Mouse (Mus musculus) intestine, embryonic 15.5 days (tissue): ENCODE measurements around the gene Rcor3. TPM values are rescaled to one million over a fixed set of nuclear protein-coding genes. Genes with fewer than 3 reads are reported as not detected.
A peak's percentile ranks its signal among the peaks of the same experiment; 100 is the strongest.

Experiments used
- ATAC-seq: fragments of 200-750 bp; cut with Nextera tagmentation; 2 replicates; pipeline ENCODE4 v1.8.0; 2017; ENCODE audit warnings: moderate TSS enrichment, moderate library complexity
- H3K27ac ChIP-seq: fragments of 300-500 bp; sonication (generic); 2 replicates; pipeline ENCODE4 v1.5.1; 2015; ENCODE audit warnings: mild to moderate bottlenecking, inconsistent platforms
- H3K27me3 ChIP-seq: fragments of 300-500 bp; sonication (generic); replicated peaks from 2 replicates; pipeline ENCODE4 v1.6.1; 2015; ENCODE audit warnings: inconsistent platforms
- H3K36me3 ChIP-seq: fragments of 300-500 bp; sonication (generic); 2 replicates; pipeline ENCODE4 v1.6.1; 2015; ENCODE audit warnings: inconsistent platforms
- H3K4me1 ChIP-seq: fragments of 300-500 bp; sonication (generic); replicated peaks from 2 replicates; pipeline ENCODE4 v1.6.1; 2015; ENCODE audit warnings: inconsistent platforms
- H3K4me2 ChIP-seq: fragments of 300-500 bp; sonication (generic); replicated peaks from 2 replicates; pipeline ENCODE4 v1.6.1; 2015; ENCODE audit warnings: mild to moderate bottlenecking, inconsistent platforms
- H3K4me3 ChIP-seq: fragments of 300-500 bp; sonication (generic); replicated peaks from 2 replicates; pipeline ENCODE4 v1.5.1; 2015; ENCODE audit warnings: inconsistent platforms
- H3K9ac ChIP-seq: fragments of 300-500 bp; sonication (generic); 2 replicates; pipeline ENCODE4 v1.6.1; 2015; ENCODE audit warnings: inconsistent platforms
- H3K9me3 ChIP-seq: fragments of 300-500 bp; sonication (generic); 2 replicates; pipeline ENCODE4 v1.6.1; 2016; ENCODE audit warnings: inconsistent platforms
- WGBS: fragments of 180-500 bp; shearing (Covaris S2); methylation state at CpG from one replicate; pipeline ENCODE4 v1.1.7; 2015; 5-methylcytosine and 5-hydroxymethylcytosine counted together
- polyA plus RNA-seq: library from polyadenylated mRNA; unstranded; fragments of >200 nt; fragmentation: Nextera tagmentation; extraction: Ambion mirVana; gene quantifications from 2 replicates; pipeline ENCODE4 v1.2.1, GENCODE M21; 2015

The Rcor3 gene
- polyA plus RNA-seq, 1 experiment from 2014 or later: 21.4 TPM

DNA sequence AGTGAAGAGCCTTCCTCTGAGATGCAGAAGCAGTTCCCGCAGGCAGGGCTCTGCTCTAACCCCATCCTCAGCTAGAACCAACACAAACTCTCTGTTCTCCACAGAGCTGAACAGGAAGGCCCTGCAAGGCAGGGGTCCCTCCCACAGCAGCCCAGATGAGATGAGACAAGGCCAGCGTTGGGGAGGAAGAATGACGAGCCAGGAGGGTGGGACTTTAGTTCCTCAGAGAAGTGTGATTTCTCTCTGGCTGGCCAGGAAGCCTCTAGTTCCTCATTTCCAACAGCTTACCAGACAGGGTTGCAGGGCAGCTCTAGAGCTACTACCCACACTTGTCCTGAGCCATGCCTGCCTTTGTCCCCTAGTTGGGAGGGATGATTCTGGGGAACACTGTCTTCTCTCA is 59.5 kb downstream of the Rcor3 start:
- no peaks in the 10 kb centered on the region for H3K36me3 ChIP-seq
- H3K4me2 ChIP-seq: no peak overlapping the region
- no peaks in the 10 kb centered on the region for H3K9me3 ChIP-seq
- ATAC-seq: no peak
- H3K4me1 ChIP-seq: peaks cover 18% of the 10 kb centered on the region
- H3K27me3 ChIP-seq: no peaks in the 10 kb centered on the region
- H3K27ac ChIP-seq: no peak overlapping the region
- no peak overlapping the region for H3K4me3 ChIP-seq
- 29% methylated on average over 3 of the region's 3 CpGs for WGBS
- no peak overlapping the region for H3K9ac ChIP-seq

DNA sequence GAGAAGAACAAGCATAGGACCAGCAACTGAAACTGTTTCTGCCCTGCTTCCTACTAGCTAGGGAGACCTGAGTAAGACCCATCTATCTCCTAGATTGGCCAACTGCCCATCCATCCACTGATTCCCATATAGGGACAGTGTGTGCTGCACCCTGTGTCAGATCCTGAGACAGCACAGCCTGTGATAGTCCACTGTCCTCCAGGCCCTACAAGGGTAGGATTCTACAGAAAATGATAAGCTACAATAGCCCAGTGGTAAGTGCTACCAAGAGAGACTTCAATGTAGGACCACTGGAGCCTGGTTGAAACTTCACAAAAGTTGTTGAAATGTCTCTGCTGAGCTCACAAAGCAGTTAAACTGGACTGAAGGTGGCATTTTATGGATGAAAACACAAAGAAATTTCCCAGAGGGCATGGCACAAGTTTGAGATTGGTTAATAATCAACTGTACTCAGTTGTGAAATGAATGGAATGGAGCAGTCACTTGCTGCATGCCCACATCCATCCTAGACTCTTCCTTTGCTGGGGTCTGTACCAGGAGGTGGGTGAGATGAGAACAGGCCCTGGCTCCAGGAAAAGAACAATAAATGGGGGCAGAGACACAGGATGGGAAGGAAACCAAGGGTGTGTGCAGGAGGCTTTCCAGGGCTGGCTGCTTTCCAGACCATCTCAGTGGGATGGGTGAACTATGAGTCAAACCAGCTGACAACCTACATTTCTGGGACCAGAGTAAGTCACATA is 60.9 kb downstream of the Rcor3 start:
- no peaks in the 10 kb centered on the region for H3K36me3 ChIP-seq
- H3K9me3 ChIP-seq: no peaks in the 10 kb centered on the region
- H3K27ac ChIP-seq: 0 out of 2 replicates have a peak overlapping the region, but pooled peaks have one; percentile 0
- ATAC-seq: peak; percentile 48
- H3K4me2 ChIP-seq: no peak overlapping the region
- no peaks in the 10 kb centered on the region for H3K27me3 ChIP-seq
- H3K4me3 ChIP-seq: no peak overlapping the region
- no peak overlapping the region for H3K9ac ChIP-seq
- H3K4me1 ChIP-seq: peaks cover 22% of the 10 kb centered on the region

- peaks cover 29% of the 10 kb centered on the region for H3K4me1 ChIP-seq
- no peak overlapping the region for H3K4me3 ChIP-seq
- H3K27ac ChIP-seq: peak overlapping the region; percentile 28; the same call in 1 of the 2 replicates
- ATAC-seq: no peak
- no peak overlapping the region for H3K9ac ChIP-seq
- no peaks in the 10 kb centered on the region for H3K36me3 ChIP-seq
- no peaks in the 10 kb centered on the region for H3K9me3 ChIP-seq
- H3K27me3 ChIP-seq: no peaks in the 10 kb centered on the region
- no peak overlapping the region for H3K4me2 ChIP-seq
- 48% methylated on average over 4 of the region's 4 CpGs for whole genome bisulfite sequencing
Measured at GRCm38 (mm10) chr1:192076101-192076500, 61.8 kb downstream of the Rcor3 start.

GRCm38 (mm10) chr1:192074824-192075223 is 63.0 kb downstream of the Rcor3 start:
- H3K9me3 ChIP-seq: no peaks in the 10 kb centered on the region
- ATAC-seq: no peak
- peaks cover 42% of the 10 kb centered on the region for H3K4me1 ChIP-seq
- H3K27me3 ChIP-seq: no peaks in the 10 kb centered on the region
- H3K4me3 ChIP-seq: no peak overlapping the region
- no peak overlapping the region for H3K27ac ChIP-seq
- WGBS: 43% methylated on average over 1 of the region's 1 CpGs
- H3K36me3 ChIP-seq: no peaks in the 10 kb centered on the region
- H3K4me2 ChIP-seq: no peak overlapping the region
- no peak overlapping the region for H3K9ac ChIP-seq

DNA sequence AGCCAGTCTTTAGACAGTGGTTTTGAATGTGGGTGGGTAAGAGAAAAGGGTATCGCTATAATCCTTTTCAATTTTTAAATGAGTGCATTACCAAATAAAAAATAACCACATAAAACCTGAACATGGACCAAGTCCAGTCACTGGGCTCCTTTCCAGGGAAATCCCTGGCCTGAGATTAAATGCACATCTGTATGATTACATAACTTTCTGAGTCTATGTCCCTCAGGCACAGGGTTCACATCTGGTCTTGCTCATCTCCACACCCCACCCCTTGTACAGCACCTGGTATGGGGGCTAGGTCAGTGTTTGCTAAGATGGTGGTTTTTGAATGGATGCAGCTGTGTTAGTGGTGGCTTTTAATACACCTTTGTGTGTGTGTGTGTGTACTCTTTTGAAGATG is 65.4 kb downstream of the Rcor3 start:
- no peak overlapping the region for H3K9ac ChIP-seq
- no peaks in the 10 kb centered on the region for H3K9me3 ChIP-seq
- WGBS: 74% methylated on average over 1 of the region's 1 CpGs
- no peak overlapping the region for H3K27ac ChIP-seq
- H3K27me3 ChIP-seq: no peaks in the 10 kb centered on the region
- no peak overlapping the region for H3K4me3 ChIP-seq
- H3K4me1 ChIP-seq: peaks cover 36% of the 10 kb centered on the region
- no peak overlapping the region for H3K4me2 ChIP-seq
- ATAC-seq: no peak
- peaks cover 6% of the 10 kb centered on the region; the same call in 1 of the 2 replicates for H3K36me3 ChIP-seq

- no peak overlapping the region for H3K9ac ChIP-seq
- H3K9me3 ChIP-seq: no peaks in the 10 kb centered on the region
- H3K4me1 ChIP-seq: peaks cover 27% of the 10 kb centered on the region
- peak overlapping the region; percentile 61 for H3K27ac ChIP-seq
- no peaks in the 10 kb centered on the region for H3K27me3 ChIP-seq
- 37% methylated on average over 3 of the region's 3 CpGs for WGBS
- H3K4me2 ChIP-seq: peak overlapping the region; percentile 47
- no peak overlapping the region for H3K4me3 ChIP-seq
- peak; percentile 57 for ATAC-seq
- peaks cover 16% of the 10 kb centered on the region; the same call in 1 of the 2 replicates for H3K36me3 ChIP-seq
Measured at GRCm38 (mm10) chr1:192070618-192071051, 67.2 kb downstream of the Rcor3 start.

DNA sequence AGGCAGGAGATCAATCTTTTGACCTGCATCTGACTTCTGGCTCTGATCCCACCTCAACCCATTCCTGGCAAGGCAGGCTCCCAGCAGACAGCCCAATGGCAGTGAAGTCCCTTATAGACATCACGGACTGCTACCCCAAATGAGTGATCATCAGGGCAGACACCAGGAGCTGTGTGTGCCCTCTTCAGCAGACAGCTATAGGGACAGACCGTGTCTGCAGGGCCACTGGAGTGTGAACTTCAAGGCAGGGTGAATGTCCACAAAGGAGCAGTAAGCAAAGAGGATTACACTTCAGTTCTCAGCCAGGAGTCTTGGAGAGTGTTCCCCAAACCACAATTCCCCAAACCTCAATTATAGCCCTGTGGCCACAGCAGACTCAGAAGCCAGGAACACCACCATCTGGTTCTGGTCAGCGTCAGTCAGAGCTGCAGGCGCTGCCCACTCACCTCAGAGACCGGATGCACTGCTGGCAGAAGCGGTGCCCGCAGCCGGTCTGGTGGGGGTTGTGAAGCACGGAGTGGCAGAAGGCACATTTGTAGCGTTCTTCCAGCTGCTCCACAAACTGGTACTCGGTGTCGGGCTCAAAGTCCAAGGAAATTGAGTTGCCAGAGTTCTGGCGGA is 67.8 kb downstream of the Rcor3 start:
- WGBS: 26% methylated on average over 13 of the region's 13 CpGs
- H3K4me1 ChIP-seq: peaks cover 27% of the 10 kb centered on the region
- peaks cover 22% of the 10 kb centered on the region for H3K36me3 ChIP-seq
- no peak overlapping the region for H3K9ac ChIP-seq
- H3K4me2 ChIP-seq: peak overlapping the region; percentile 47
- no peaks in the 10 kb centered on the region for H3K9me3 ChIP-seq
- no peaks in the 10 kb centered on the region for H3K27me3 ChIP-seq
- peak; percentile 27; the same call in 1 of the 2 replicates for ATAC-seq
- no peak overlapping the region for H3K4me3 ChIP-seq
- H3K27ac ChIP-seq: peak overlapping the region; percentile 61

GRCm38 (mm10) chr1:192068188-192068587 is 69.7 kb downstream of the Rcor3 start:
- H3K4me1 ChIP-seq: peaks cover 24% of the 10 kb centered on the region
- ATAC-seq: no peak
- WGBS: 65% methylated on average over 2 of the region's 2 CpGs
- H3K4me3 ChIP-seq: no peak overlapping the region
- H3K27me3 ChIP-seq: no peaks in the 10 kb centered on the region
- no peaks in the 10 kb centered on the region for H3K9me3 ChIP-seq
- H3K4me2 ChIP-seq: no peak overlapping the region
- H3K9ac ChIP-seq: no peak overlapping the region
- H3K36me3 ChIP-seq: peaks cover 29% of the 10 kb centered on the region
- H3K27ac ChIP-seq: no peak overlapping the region

- Histone ChIP-seq H3K9me3 (no peaks in the 10 kb centered on the region), H3K4me3 (no peak overlapping the region), H3K4me1 (peaks cover 20% of the 10 kb centered on the region), H3K27ac (no peak overlapping the region), H3K9ac (no peak overlapping the region), H3K36me3 (peaks cover 35% of the 10 kb centered on the region), H3K4me2 (no peak overlapping the region), H3K27me3 (no peaks in the 10 kb centered on the region)
- WGBS: 95% methylated on average over 3 of the region's 3 CpGs
- no peak for ATAC-seq
Measured at GRCm38 (mm10) chr1:192066956-192067355, 70.9 kb downstream of the Rcor3 start.

GRCm38 (mm10) chr1:192063209-192063946 is 74.5 kb downstream of the Rcor3 start:
- Histone ChIP-seq H3K4me3 (no peak overlapping the region), H3K9me3 (no peaks in the 10 kb centered on the region), H3K4me1 (0 out of 2 replicates have a peak, but pooled peaks cover 2% of the 10 kb centered on the region), H3K27ac (no peak overlapping the region), H3K4me2 (no peak overlapping the region), H3K36me3 (peaks cover 35% of the 10 kb centered on the region), H3K27me3 (no peaks in the 10 kb centered on the region), H3K9ac (no peak overlapping the region)
- WGBS: 92% methylated on average over 8 of the region's 8 CpGs
- ATAC-seq: no peak

- ATAC-seq: no peak
- Histone ChIP-seq H3K27me3 (no peaks in the 10 kb centered on the region), H3K9ac (no peak overlapping the region), H3K36me3 (peaks cover 31% of the 10 kb centered on the region), H3K9me3 (no peaks in the 10 kb centered on the region), H3K4me2 (no peak overlapping the region), H3K4me3 (no peak overlapping the region), H3K27ac (no peak overlapping the region), H3K4me1 (0 out of 2 replicates have a peak, but pooled peaks cover 2% of the 10 kb centered on the region)
- WGBS: 90% methylated on average over 14 of the region's 14 CpGs
Measured at GRCm38 (mm10) chr1:192062682-192063081, 75.2 kb downstream of the Rcor3 start.

GRCm38 (mm10) chr1:192061666-192062306 is 76.1 kb downstream of the Rcor3 start:
- Histone ChIP-seq H3K36me3 (peaks cover 25% of the 10 kb centered on the region), H3K4me1 (0 out of 2 replicates have a peak, but pooled peaks cover 2% of the 10 kb centered on the region), H3K27me3 (no peaks in the 10 kb centered on the region), H3K4me3 (no peak overlapping the region), H3K9me3 (no peaks in the 10 kb centered on the region), H3K9ac (no peak overlapping the region), H3K4me2 (no peak overlapping the region), H3K27ac (0 out of 2 replicates have a peak overlapping the region, but pooled peaks have one; percentile 32)
- ATAC-seq: 0 out of 2 replicates have a peak, but pooled peaks have one; percentile 53
- 42% methylated on average over 4 of the region's 4 CpGs for WGBS
